Mouse (Mus musculus) ES-Bruce4 (cell line): Measurements from ENCODE around the gene Acod1.

Experiments used
- CTCF ChIP-seq: IDR thresholded peaks from one replicate; pipeline ENCODE4 v1.8.1; 2011; ENCODE audit warnings: low read depth, low read length
- EP300 ChIP-seq: IDR thresholded peaks from 2 replicates; pipeline ENCODE4 v1.6.1; 2011; ENCODE audit warnings: low read depth, low read length; ENCODE audit not compliant: insufficient read depth
- POLR2A ChIP-seq: IDR thresholded peaks from one replicate; pipeline ENCODE4 v1.8.1; 2011; ENCODE audit warnings: low read length; ENCODE audit not compliant: insufficient read depth

- TF ChIP-seq CTCF (no peak), POLR2A (no peak), EP300 (peak; percentile 96)
These were observed 52.6 kb downstream of the Acod1 start, which contains the start of gene Fbxl3 for GRCm38 (mm10) chr14:103099238-103099933.
